Mouse (Mus musculus) frontal cortex, adult (tissue): Measurements from ENCODE around the gene Pdgfa.

ENCODE experiments used
- ATAC-seq: cut with Nextera tagmentation; 2 replicates; pipeline ENCODE4 v1.9.2; 2017; ENCODE audit warnings: mild to moderate bottlenecking, moderate library complexity, mixed read lengths; ENCODE audit not compliant: low TSS enrichment

Pdgfa gene

DNA sequence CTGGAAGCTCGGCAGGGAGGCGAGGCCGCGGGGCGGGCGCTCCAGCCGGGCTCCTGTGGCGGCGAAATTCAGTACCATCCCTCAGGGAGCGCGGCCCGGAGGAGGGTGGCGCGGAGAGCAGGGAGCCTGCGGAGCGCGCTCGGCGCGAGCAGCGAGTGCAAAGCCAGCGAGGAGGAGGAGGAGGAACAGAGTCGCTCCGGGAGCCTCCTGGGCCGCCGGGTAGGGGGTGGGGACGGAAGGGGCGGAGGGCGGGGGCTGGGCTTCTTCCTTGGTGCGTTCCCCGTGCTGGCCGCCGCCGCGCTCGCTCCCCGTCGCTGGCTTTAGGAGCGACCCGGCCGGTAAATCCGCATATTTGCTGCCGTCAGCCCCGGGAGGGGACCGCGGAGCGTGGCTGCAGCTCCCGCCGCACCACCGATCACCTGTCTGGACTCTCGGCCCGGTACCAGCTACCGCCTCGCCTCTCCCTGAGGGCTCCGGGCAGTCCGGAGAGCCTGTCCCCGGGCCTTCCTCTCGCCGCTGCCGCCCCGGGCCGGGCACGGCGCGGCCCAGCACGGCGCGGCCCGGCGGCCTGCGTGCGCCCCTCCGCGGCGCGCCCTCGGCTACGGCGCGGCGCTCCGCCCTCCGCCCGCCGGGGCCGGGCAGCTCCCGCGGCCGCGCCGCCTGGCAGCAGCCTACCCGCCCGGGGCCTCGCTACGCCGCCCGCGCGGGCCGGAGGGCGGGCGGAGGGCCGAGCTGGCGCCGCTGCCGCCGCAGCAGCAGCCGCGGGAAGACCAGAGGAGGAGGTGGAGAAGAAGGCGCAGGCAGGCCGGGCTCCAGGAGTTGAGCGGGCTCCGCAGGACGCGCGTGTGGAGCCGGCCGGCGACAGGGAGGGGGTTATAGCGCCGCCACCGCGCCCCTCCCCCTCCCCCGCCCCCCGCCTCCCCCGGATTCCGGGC, 2.1 kb downstream of the Pdgfa start:
- ATAC-seq: peak; percentile 57

DNA sequence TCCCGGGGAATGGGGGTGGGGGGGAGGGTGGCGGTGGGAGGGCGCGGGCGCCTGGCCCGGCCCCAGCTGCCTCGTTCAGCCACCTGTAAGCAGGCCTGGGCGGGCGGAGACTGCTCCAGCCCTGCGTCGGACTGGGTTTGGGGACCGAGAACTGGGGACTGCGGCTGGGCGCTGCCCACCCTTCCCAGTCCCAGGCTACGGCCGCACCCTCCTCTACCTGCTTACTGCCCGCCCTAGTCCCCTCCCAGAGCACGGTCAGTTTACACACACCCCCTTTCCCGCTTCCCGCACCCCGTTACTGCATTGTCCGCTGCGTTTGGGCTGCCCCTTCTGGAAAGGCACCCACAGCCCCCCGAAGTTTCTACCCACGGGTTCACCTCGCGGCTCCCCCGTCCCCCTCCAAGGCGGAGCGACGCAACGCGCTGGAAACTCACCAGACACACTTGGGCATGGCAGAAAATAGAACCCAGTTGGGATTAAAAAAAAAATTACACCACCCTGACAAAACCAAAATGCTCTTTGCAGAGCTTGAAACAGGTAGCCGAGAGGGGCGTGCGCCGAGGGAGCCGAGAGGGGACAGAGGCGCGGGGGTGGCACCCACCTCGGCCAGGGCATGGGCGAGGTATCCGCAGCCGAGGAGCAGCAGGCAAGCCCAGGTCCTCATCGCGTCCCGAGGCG, 2.9 kb downstream of the Pdgfa start:
- ATAC-seq: 0 out of 2 replicates have a peak, but pooled peaks have one; percentile 2

DNA sequence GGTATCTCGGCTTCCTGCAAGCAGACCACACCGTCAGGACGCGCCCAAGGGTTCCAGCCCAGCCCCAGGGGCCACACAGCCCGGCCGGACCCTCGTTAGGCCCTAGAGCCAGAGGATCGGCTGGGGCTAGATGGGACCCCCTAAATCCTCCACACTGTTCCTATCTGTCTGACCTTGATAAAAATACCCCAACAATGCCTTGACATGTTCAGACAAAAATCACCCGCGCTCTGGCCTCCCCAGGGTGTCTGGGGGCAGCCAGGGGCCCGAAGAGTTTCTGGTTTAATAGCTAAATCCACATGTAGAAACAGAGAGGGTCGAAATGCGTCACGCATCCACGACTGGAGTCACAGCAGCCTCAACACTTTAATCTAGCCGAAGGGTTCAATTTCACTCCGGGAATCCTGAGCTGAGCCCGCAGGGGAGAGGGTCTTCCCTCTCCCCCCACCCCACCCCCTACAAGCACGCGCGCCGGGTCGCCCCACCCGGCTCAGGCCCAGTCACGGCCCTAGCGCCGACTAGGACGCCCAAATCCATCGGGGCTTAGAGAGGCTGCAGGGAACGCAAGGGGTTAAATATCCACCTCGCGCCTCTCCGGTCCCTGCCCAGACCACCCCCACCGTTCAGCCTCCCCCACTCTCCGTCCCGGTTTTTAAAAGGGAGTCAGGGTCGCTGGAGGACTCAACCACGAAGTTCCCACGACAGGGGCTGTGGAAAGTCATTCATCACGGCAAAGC, 3.6 kb downstream of the Pdgfa start:
- ATAC-seq: no peak

DNA sequence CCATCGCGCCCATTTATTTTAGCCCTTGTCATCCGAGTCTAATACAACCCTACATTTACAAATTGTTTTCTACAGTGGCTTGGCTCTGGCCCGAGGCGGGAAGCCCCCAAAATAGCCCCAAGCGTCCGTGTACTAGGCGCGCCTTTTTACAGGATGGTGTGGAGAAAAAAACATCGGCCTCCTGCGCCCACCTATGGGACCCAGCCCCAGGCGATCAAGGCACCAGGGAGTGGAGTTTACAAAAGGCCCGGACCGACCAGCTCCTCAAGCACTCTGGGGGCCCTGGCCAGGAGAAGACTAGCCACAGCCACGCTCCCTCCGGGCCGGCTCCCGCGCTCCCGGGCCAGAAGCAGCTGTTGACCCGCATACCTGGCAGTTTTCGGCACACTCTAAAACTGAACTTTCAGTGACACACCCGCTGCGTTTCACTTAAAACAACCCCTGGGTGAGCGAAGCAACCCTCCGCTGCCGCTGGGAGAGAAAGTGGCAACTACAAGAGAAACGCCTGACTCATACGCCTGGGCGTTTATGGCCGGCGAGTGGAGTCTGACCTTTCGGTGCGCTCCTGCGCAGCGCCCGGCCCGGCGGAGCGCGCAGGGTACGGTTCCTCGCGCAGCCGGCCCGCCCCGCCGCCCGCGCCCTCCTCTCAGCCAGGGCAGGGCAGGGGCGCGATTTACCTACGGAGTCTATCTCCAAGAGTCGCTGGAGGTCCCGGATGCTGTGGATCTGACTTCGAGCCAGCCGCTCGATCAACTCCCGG, 4.4 kb downstream of the Pdgfa start:
- ATAC-seq: no peak

DNA sequence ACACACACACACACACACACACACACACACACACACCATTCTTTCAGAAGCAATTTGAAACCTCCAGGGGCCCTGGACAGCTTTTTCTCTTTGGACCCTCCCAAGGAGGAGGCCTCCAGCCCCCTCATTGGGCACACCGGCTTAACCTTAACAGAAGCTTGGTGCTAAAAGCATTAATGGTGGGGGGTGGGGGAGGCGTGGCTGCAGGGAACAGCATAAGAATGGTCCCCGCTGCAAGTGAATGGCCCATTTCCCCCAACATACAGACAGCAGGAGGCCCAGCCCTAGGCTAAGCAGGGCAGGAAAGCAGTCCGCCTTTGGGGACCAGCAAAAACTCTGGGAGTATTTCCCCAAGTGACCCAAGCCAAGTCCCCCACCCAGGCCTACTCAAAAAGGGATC, 5.4 kb downstream of the Pdgfa start:
- ATAC-seq: no peak

DNA sequence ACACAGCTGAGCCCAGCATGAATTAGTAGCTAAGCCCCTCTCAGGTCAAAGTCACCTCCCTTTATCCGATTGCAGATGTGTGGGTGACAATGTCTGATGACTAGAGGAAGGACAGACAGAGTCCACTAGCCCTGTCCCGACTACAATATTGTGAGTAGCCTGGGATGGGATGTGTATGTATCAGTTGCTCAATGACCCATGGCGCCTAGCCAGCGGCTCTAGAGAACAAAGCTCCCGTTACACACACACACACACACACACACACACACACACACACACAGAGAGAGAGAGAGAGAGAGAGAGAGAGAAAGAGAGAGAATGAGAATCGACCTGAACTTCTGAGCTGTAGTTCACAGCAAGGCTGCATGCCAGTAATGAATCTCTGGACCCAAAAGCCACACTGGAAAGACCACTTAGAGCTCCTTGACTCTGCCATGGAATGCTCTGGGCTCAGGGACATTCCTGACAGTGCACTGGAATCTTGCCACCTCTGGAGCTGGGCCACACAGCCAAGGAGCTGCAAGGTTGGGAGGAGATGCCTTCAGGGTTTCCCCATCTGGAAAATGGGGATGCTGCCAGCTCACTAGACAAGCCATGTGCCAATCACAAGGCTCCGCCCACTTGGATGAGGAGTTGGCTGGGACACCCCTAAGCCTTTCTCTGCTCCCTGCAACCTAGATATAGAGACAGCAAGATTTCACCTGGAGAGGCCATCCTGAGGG, 6.3 kb downstream of the Pdgfa start:
- no peak for ATAC-seq

DNA sequence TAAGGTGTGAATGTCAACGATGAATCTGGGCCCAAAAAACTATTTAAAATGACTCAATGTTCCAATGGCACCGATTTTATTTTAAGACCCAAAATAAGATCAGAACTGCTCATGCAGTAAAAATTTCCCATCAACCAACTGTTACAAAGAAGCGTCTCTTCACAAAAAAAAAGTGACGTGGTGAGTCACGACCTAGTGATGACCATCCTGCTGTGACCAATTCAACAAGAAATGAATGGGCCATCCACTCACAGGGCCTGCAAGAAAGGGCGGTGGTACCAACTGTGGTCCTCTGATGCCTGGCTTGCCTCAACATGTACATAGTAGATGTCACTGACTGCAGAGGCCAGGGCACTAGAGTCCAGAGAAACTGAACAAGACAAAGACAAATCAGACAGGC, 7.6 kb downstream of the Pdgfa start:
- ATAC-seq: no peak

DNA sequence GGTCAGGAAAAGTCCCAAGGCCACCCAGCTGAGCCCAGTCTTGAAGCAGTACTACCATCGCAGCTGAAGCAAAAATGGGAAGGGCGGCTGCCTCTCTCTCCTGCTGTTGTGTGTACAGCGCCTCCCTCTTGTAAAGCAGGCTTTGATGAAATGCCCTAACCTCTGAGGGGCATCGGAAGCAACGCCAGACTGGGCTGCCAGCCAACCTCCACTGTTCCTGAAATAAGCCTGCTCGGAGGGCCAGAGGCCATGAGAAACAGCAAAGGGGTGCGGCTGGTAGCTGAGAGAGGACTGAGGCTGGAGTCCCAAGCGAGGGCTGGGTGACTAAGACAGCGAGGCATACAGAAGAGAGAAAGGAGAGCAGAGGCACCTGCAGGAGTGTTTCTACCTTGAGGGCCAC, 8.4 kb downstream of the Pdgfa start:
- no peak for ATAC-seq

DNA sequence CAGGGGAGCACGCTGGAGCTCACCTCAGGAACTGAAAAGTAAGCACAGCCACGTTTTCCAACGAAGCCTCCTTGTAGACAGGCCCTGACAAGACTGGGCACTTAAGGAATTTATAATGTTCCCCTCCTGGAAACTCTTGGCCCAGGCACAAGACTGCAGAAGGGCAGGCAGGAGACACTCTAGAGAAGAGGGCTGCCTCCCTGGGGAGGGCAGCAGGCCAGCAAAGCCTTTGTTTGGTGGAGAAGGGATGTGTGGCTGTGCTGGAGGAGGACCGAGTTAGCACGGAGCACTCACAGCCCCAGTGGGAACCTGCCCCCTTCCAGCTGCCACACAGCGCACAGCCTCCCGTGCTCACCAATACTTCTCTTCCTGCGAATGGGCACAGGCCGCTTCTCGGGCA, 9.2 kb downstream of the Pdgfa start:
- no peak for ATAC-seq

DNA sequence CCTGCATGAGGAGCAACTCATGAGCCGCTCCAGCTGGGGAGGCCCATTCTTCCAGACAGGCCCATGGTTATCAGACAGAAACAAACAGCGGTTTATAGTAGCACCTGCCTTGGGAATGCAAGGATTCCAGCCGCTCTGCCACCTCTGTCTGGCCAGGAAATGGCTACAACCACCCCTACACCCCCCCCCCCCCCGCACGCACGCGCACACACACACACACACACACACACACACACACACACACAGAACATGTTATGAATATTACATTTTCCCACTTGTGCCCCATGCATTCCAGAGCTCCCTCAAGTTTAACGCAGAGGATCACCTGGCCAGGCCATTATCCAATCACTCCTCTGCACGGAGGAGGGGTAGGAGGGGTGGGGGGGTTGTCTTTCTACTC, 15.2 kb downstream of the Pdgfa start:
- no peak for ATAC-seq

DNA sequence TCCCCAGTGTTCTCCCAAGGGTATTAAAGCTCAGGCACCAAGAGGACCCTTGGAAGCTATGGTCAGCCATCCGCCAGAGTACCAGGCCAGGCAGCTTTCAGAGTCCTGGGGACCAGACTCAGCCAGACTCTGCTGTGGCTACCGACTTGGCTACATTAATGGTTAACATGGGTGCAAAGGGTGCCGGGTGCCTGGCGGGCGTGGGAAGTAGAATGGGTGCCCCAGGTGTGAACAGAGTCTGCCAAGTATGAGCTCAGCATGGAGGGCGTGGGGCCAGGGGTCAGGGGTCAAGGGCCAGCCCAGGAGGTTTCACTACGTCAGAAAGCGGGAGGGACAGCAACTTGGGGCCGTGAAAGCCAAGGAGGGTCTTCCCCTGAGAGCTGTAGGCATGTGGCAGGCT, 16.6 kb downstream of the Pdgfa start:
- no peak for ATAC-seq

DNA sequence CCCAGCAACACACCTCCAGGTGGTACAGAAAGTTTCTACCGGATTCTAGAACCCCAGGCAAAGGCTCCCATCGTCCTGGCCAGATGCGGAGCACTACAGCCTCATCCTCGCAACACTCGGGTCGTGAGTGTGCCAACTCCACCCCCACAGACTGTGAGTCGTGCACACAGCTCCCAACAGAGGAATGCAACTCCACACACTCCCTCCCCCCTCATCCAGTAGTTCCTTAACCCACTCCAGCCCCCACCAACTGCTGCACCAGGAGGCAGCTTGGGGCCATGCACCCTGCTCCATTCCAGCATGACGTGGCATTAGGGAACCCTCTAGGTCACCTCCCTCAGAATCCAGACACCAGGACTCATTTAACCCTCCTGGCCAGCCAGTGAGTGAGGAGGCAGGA, 17.3 kb downstream of the Pdgfa start:
- ATAC-seq: peak; percentile 89

DNA sequence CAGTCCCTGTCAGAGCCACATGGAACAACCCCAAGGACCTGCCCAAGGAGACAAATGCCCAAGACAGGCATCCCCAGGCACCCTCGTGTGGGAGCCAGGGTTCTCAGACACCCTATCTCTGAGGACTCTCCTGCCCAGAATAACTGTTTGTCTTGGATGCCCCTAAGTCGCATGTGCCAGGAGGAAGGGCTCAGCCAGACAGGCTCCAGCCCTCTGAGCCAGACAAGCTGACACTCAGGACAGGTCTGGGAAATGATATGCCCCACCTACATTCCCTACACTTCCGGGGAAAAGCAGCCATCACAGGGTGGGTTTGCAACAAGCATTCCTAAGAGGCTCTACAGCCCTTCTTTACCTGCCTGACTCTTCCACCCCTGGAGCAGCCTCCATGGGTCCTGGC, 19.4 kb downstream of the Pdgfa start:
- ATAC-seq: no peak

DNA sequence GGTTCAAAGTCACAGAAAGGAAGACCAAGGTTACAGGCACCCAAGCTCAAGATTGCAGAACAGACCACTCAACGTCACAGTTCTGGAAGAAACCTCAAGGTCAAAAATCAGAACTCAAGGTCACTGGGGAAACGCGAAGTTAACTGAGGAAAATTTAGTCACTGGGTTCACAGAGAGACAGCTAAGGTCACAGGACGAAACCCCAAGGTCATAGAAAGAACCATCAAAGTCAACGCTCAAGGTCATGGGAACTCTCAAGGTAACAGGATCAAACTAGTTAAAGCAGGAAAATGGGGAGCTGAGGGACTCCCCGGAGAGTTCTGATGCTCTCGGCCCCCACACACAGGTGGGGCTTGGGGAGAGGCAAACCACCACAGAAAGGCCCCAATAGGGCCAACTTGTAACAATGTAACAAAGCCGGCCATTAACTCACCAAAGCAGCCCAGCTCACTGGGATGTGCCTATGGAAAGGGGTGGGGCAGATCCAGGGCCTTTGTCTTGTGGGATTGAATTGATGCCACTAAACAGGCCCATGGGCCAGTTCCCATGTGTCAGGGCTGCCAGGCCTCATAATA, 22.2 kb downstream of the Pdgfa start:
- ATAC-seq: no peak

DNA sequence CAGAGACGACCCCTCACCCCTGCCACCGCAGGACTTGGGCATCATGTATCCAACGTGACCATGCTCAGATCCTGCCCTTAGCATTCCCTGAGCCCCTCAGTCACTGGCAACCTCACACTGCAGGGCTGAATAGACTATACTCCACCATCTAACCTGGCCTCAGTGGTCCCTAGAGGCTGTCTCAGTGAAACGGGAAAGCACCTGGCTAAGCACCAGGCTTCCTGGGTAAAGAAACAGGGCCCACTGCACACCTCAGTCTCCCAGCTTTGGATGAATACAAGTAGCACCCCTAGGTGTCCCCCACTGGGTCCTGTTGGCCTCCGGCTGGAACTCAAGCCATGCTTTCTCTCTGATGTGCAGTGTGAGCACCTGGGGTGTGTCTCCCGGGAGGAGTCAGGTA, 23.7 kb downstream of the Pdgfa start:
- no peak for ATAC-seq

DNA sequence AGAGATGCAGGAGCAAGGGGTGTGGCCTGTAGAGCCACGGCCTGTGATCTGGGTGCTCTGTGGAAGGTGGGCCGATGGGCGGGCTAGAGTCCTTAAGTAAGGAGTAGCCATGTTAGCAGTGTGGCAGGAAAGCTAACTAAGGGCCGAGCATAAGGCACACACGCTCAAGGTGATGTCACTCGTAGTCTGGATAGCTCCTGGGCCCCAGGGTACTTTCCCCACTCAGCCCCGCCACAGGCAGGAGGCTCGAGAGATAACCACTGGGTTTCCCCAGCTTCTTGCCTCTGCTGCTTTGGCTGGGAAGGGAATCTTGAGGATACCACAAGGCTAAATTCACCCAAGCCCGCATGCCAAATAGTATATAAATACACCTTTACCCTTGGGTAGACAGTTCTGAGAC, 25.8 kb downstream of the Pdgfa start:
- ATAC-seq: no peak

DNA sequence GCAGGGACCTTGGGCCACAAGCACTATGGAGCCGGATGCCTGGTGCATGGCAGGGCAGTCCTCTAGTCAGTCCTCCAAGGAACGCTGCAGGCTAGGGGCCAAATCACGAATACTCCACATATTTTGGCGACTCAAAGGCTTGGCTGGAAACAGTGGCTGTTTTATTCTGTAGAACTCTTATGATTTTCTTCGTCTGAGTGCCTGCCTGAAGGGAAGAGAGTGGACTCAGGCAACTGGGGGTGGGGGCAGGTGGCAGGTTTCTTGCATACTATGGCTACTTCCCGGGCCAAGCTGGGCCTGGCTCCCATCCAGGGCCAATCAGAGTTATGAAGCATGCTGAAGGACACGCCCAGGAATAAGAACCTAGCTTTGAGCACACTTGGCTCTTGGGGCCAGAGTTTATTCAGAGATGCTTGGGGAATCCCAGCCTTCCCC, 27.1 kb downstream of the Pdgfa start:
- no peak for ATAC-seq

DNA sequence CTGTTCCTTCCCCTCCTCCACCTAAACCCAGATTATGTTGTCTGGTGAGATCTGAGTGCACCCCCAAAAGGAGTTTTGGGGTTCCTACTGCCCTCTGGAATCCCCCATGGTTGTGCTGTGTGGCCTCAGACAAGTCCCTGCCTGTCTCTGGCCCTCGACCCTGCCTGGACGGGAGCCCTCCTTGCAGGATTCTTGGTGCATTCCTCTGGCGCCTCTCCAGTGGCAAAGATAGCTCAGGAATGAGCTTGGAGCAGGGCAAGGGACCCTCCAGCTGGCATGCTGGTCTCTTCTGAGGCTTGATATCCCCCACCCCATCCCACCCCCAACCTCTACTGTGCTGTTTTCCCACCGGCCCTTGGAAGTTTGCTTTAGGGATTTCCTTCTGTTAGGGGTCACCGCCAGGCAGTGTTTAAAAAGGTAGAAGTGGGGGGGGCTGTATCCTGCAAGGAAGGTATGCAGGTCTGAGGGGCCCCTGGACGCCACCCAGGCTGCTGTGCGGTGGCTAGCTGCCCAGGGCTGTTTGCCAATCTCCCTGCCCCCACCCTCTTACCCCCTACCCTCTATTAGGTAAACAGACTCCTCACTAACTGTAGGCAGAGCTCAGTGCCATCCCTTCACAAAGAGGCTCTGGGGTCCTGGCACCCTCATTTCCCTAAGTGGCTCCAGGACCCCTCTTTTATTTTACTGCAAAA, 31.0 kb downstream of the Pdgfa start:
- ATAC-seq: no peak

DNA sequence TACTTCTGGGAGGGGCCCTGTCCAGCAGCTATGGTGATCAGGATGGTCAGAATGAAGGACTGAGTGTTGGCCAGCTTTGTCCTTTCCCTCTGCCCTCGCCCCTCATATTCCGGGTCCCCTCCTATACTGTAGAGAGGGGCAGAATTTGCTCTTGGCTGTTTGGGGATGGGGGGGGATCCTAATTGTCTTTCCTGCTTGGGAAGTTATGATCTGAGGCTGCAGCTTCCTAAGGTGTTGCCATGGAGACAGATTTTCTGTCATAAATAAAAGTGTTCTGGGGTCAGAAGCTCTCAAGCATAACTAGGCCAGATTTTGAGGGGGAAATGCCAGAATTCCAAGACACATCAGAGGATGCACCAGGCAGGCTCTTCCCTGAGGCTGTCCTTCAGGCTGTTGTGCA, 31.6 kb downstream of the Pdgfa start:
- no peak for ATAC-seq

DNA sequence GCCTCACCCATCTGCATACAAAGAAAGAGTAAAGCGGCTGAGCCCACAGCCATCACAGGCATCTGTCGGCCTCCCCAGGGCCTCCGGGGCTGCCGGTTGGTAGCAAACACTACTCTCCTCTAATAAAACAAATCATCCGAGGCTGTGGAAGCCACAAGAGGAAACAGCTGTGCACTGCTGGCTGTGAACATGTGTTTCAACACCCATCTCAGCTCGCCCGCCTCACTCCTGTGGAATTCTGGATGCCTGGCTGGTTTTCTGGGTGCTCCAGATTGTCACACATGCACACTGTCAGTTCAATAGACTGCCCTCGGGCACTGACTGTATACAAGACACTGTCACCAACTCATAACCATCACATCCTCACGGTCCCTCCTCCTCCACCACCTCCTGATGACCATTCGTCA, 40.7 kb downstream of the Pdgfa start:
- ATAC-seq: no peak
